Mouse (Mus musculus): ENCODE results near the gene Fam219a.

Gene Fam219a

GRCm38 (mm10) chr4:41470684-41471383 is 98.5 kb downstream of the Fam219a start:
- no peak for DNase-seq (ENCODE audit: low read depth)

DNA sequence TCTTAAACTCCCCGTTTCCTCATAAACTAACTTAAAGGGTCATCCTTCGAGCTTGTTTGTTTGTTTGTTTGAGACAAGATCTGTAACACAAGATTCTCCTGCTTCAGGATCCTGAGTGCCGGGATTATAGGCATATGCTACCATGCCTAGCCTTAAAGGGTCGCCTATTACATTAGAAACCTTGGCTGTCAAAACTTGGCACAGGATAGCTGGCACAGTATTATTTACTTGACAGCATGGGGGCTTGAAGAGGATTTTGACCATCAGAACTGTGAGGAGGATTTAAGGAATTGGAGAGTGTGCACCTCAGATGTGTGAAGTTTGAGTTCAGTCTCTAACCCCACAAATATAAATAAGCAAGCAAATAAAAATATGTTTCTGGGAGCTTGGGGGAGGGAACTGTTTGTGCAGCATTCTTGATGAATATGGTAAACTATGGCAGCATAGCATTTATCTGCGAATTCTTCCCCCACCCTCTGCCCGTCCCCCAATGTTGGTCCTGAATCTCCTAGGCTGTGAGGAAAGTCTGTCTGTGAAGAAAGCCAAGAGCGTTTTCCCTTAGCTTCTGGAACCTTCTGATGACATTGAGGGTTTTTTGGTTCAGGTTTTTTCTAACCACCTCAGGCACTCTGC is 99.2 kb downstream of the Fam219a start:
- no peak for DNase-seq (ENCODE audit: low read depth)

- DNase-seq (ENCODE audit: low read depth), result no peak
These were observed 100.1 kb downstream of the Fam219a start for GRCm38 (mm10) chr4:41469199-41469598.

DNA sequence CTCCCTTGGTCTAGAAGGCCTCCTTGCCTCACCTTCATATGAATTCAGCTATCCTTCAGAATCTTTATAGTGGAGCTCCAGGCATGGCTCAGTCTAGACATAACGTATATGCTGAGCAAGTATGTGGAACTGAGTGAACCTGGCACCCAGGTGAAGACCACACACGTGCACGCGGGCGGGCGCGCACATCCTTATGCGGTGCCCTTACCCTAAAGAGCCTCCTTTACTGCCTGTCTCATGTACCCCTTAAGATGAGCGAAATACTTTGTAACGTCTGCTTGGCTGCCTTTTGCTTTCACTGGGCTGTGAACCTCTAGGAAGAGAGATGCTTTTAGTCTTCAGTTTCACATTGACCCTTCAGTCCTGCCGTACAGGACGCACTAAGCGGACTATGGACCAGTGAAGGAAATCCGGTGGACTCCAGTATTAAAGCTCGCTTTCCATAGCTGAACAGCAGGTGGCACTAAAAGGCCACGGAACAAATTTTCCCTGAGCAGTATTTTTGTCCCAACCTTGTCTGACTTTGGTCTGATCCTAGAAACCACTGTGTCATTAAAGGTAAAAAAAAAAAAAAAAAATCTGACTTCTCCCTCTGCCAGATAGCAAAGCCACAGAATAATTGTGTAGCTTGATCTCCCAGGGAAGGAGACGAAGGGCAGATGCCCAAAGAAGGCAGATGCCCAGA is 100.8 kb downstream of the Fam219a start:
- no peak for DNase-seq (ENCODE audit: low read depth)
